ENCODE assay signal across 8 mouse cellular contexts in the genomic region with DNA sequence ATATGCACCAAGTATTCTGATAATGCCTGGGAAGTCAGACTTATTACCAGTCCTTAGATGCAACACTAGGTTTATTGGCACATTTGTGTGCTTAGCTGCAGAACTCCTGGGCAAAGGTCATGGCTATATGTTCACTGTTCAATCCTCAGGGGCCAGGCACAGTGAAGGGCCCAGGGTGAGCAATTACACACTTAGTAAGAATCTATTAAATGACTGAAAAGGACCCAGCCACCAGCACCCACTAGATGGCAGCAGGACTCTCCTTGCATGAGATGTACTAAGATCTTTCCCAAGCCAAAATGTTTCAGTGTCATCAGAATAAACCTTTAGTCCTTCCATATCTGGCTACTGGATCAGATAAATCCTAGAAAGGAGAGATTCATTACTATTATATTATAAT. TPM values are rescaled to one million over a fixed set of nuclear protein-coding genes. Genes with fewer than 3 reads are reported as not detected.
DNase-seq lines count a peak whose midpoint lies in the region; ATAC-seq and TF ChIP-seq lines count a peak whose summit lies in the region.
"Had no signal": no experiment of that assay in that cellular context is flagged by ENCODE, and none has a peak within 500 bp of the region (broad histone marks: within the 10 kb centered on the region; RNA-seq: fewer than 3 reads in every experiment).

No protein-coding gene starts in this region.

- H3K9me3 ChIP-seq in MEL (replicated peaks; ENCODE audit: insufficient read depth, low read length), result no peaks in the 10 kb centered on the region
- no peaks in the 10 kb centered on the region for H3K9me3 ChIP-seq in hindbrain, postnatal 0 days (ENCODE audit: low read length)
- H3K9me3 ChIP-seq in midbrain, embryonic 16.5 days (replicated peaks; ENCODE audit: control insufficient read depth, low read length, poor library complexity, severe bottlenecking), result no peaks in the 10 kb centered on the region
- H3K9me3 ChIP-seq: embryonic facial prominence, embryonic 15.5 days had no signal

- no peaks in the 10 kb centered on the region for H3K36me3 ChIP-seq in MEL (ENCODE audit: control insufficient read depth in 1 of 2, insufficient read depth in 2 of 2, low read length in 2 of 2)
- no peaks in the 10 kb centered on the region for H3K36me3 ChIP-seq in hindbrain, postnatal 0 days (ENCODE audit: insufficient read depth, low read length)
- H3K36me3 ChIP-seq in midbrain, embryonic 16.5 days (ENCODE audit: control insufficient read depth, insufficient read depth, low read length), result no peaks in the 10 kb centered on the region
- H3K36me3 ChIP-seq: embryonic facial prominence, embryonic 15.5 days had no signal

- TF ChIP-seq RAD21 in MEL (IDR thresholded peaks at IDR 0.05; ENCODE audit: low read depth, low read length), result peak; percentile 8

- no peaks in the 10 kb centered on the region for H3K4me1 ChIP-seq in MEL (ENCODE audit: control insufficient read depth in 1 of 2, insufficient read depth in 2 of 2, low read length in 2 of 2)
- H3K4me1 ChIP-seq in hindbrain, postnatal 0 days (ENCODE audit: insufficient read depth, low read length), result no peaks in the 10 kb centered on the region
- H3K4me1 ChIP-seq in midbrain, embryonic 16.5 days (ENCODE audit: control insufficient read depth, insufficient read depth, low read length), result no peaks in the 10 kb centered on the region
- H3K4me1 ChIP-seq: embryonic facial prominence, embryonic 15.5 days had no signal

- no peak for TF ChIP-seq POLR2A in MEL (IDR thresholded peaks at IDR 0.05; ENCODE audit: control insufficient read depth in 1 of 2, insufficient read depth in 1 of 2, low read depth in 1 of 2, low read length in 2 of 2, poor library complexity in 1 of 2)

- H3K27me3 ChIP-seq in MEL (ENCODE audit: control insufficient read depth in 1 of 2, insufficient read depth in 2 of 2, low read length in 2 of 2), result no peaks in the 10 kb centered on the region
- H3K27me3 ChIP-seq in hindbrain, postnatal 0 days (ENCODE audit: insufficient read depth, low read length), result no peaks in the 10 kb centered on the region
- H3K27me3 ChIP-seq in midbrain, embryonic 16.5 days (ENCODE audit: control insufficient read depth, insufficient read depth, low read depth, low read length), result no peaks in the 10 kb centered on the region
- H3K27me3 ChIP-seq: embryonic facial prominence, embryonic 15.5 days had no signal

- peak in 2 of 3 experiments; percentile 14 to 15; a peak in 1 of 6 replicates for TF ChIP-seq CTCF in MEL (IDR thresholded peaks at IDR 0.05 in 2 of 3, conservative IDR thresholded peaks at IDR 0.05 in 1 of 3; ENCODE audit: control insufficient read depth in 1 of 3, insufficient read depth in 1 of 3, low read depth in 2 of 3, low read length in 3 of 3, poor library complexity in 1 of 3, severe bottlenecking in 1 of 3)
- peak; percentile 82 for TF ChIP-seq CTCF in hindbrain, postnatal 0 days (IDR thresholded peaks at IDR 0.05; ENCODE audit: low read depth)

- no peak for TF ChIP-seq EP300 in MEL (IDR thresholded peaks at IDR 0.05; ENCODE audit: low read depth in 1 of 2, low read length in 2 of 2)

- no peak overlapping the region for H3K9ac ChIP-seq in MEL (ENCODE audit: control insufficient read depth, low read depth, low read length, poor library complexity, severe bottlenecking)
- no peak overlapping the region for H3K9ac ChIP-seq in hindbrain, postnatal 0 days (replicated peaks; ENCODE audit: low read length)
- H3K9ac ChIP-seq in midbrain, embryonic 16.5 days (ENCODE audit: low read depth, low read length), result no peak overlapping the region
- H3K9ac ChIP-seq: embryonic facial prominence, embryonic 15.5 days had no signal

- H3K79me2 ChIP-seq in MEL (ENCODE audit: control insufficient read depth, insufficient read depth, low read length, poor library complexity), result no peaks in the 10 kb centered on the region

- H3K4me2 ChIP-seq in hindbrain, postnatal 0 days (ENCODE audit: low read depth, low read length), result no peak overlapping the region
- H3K4me2 ChIP-seq in midbrain, embryonic 16.5 days (ENCODE audit: low read length), result no peak overlapping the region
- H3K4me2 ChIP-seq: embryonic facial prominence, embryonic 15.5 days had no signal

- ATAC-seq in hindbrain, postnatal 0 days, result peak; percentile 79
- peak; percentile 71 for ATAC-seq in midbrain, embryonic 16.5 days

- H3K4me3 ChIP-seq in MEL (ENCODE audit: control insufficient read depth in 1 of 2, insufficient read depth in 1 of 2, low read depth in 2 of 2, low read length in 2 of 2), result no peak overlapping the region
- no peak overlapping the region for H3K4me3 ChIP-seq in hindbrain, postnatal 0 days (ENCODE audit: low read length)
- H3K4me3 ChIP-seq in midbrain, embryonic 16.5 days (ENCODE audit: low read depth, low read length), result no peak overlapping the region
- H3K4me3 ChIP-seq: embryonic facial prominence, embryonic 15.5 days had no signal

- no peak overlapping the region for H3K27ac ChIP-seq in MEL (ENCODE audit: control insufficient read depth, low read depth, low read length)
- no peak overlapping the region for H3K27ac ChIP-seq in hindbrain, postnatal 0 days
- H3K27ac ChIP-seq in midbrain, embryonic 16.5 days (ENCODE audit: low read length), result no peak overlapping the region
- H3K27ac ChIP-seq: embryonic facial prominence, embryonic 15.5 days had no signal

- peak; percentile 2 for DNase-seq in MEL (ENCODE audit: low read depth, low spot score)
- DNase-seq in adrenal gland, adult 8-10 months, result peak; percentile 2
- peak; percentile 4 for DNase-seq in fibroblast of lung, adult 2 months (ENCODE audit: low read depth)
- DNase-seq in hindbrain, postnatal 0 days (ENCODE audit: low spot score), result peak; percentile 76
- peak; percentile 48 to 65 for DNase-seq in layer of hippocampus, postnatal 36 days
- no peak for DNase-seq in spleen, postnatal 4 days (ENCODE audit: low spot score in 2 of 2)

TF ChIP-seq in MEL, 35 proteins besides CTCF, POLR2A, EP300 and RAD21:
- no peak for TF ChIP-seq SIN3A (IDR thresholded peaks at IDR 0.05; ENCODE audit: low read length)
- TF ChIP-seq UBTF (IDR thresholded peaks at IDR 0.05; ENCODE audit: borderline replicate concordance, insufficient read depth, low read depth, low read length), result no peak
- no peak for TF ChIP-seq POLR2AphosphoS5 (IDR thresholded peaks at IDR 0.05; ENCODE audit: borderline replicate concordance, low read depth, low read length)
- no peak for TF ChIP-seq ELF1 (IDR thresholded peaks at IDR 0.05; ENCODE audit: low read depth, low read length)
- TF ChIP-seq TBP (IDR thresholded peaks at IDR 0.05; ENCODE audit: low read depth, low read length), result no peak
- TF ChIP-seq NELFE (IDR thresholded peaks at IDR 0.05; ENCODE audit: low read depth, low read length), result no peak
- TF ChIP-seq USF1 (IDR thresholded peaks at IDR 0.05; ENCODE audit: low read depth, low read length), result no peak
- no peak for TF ChIP-seq USF2 (IDR thresholded peaks at IDR 0.05; ENCODE audit: borderline replicate concordance in 1 of 2, insufficient read depth in 1 of 2, low read depth in 1 of 2, low read length in 2 of 2)
- no peak for TF ChIP-seq KAT2A (conservative IDR thresholded peaks at IDR 0.05; ENCODE audit: low read depth, low read length)
- TF ChIP-seq ZKSCAN1 (IDR thresholded peaks at IDR 0.05; ENCODE audit: low read depth, low read length), result no peak
- no peak for TF ChIP-seq MXI1 (IDR thresholded peaks at IDR 0.05; ENCODE audit: low read depth, low read length)
- TF ChIP-seq MAZ (IDR thresholded peaks at IDR 0.05; ENCODE audit: low read depth, low read length), result no peak
- no peak for TF ChIP-seq MAFK (IDR thresholded peaks at IDR 0.05; ENCODE audit: borderline replicate concordance, low read depth, low read length)
- TF ChIP-seq MYB (IDR thresholded peaks at IDR 0.05; ENCODE audit: low read depth, low read length), result no peak
- no peak for TF ChIP-seq ZNF384 (IDR thresholded peaks at IDR 0.05; ENCODE audit: low read depth, low read length)
- TF ChIP-seq CHD2 (IDR thresholded peaks at IDR 0.05; ENCODE audit: low read length), result no peak

RNA-seq across cellular contexts. Expression of a gene that starts 37.4 kb away (rescaled TPM):
- total RNA-seq in MEL (2012; rRNA removed), result not detected in 2 replicates
- polyA plus RNA-seq in MEL (2012; ENCODE audit: insufficient read depth in 1 of 2, insufficient read length in 2 of 2, low read depth in 1 of 2, low replicate concordance in 2 of 2, missing spikeins in 1 of 2), result not detected
- total RNA-seq in adrenal gland, adult 8-10 months (2022), result not detected
- total RNA-seq in hindbrain, postnatal 0 days (2014; rRNA removed), result not detected in 2 replicates
- polyA plus RNA-seq in hindbrain, postnatal 0 days (2015; fragmentation: Nextera tagmentation; extraction: Ambion mirVana), result not detected in 2 replicates
- total RNA-seq in layer of hippocampus, postnatal 36 days (2021), result under 1 TPM in 1 of 2 experiments, not detected in 1; 0.25 TPM
- polyA plus RNA-seq in midbrain, embryonic 16.5 days (2015; fragmentation: Nextera tagmentation; extraction: Ambion mirVana), result not detected in 2 replicates
- polyA plus RNA-seq: embryonic facial prominence, embryonic 15.5 days had no signal

Comparison
In these comparisons a context has a peak if more than half of its experiments do, and no peak if none do; other contexts are left out.
1. DNase-seq: peak in MEL (single experiment), adrenal gland, adult 8-10 months (single experiment), fibroblast of lung, adult 2 months (single experiment), hindbrain, postnatal 0 days (single experiment) and layer of hippocampus, postnatal 36 days (2 of 2); none in spleen, postnatal 4 days (0 of 2).